Mouse (Mus musculus): ENCODE data around the gene Noc2l. TPM values are rescaled to one million over a fixed set of nuclear protein-coding genes. Genes with fewer than 3 reads are reported as not detected.

The Noc2l gene
- total and polyA plus RNA-seq, 3 experiments = 173 to 244 (median 197) TPM

GRCm38 (mm10) chr4:156234701-156235213 lies 1.1 kb upstream of the Noc2l start, which contains the start of gene Plekhn1 (continued):
- TF ChIP-seq KAT2A (IDR thresholded peaks at IDR 0.05; ENCODE audit: insufficient replicate concordance, low read length) (no peak), BHLHE40 (IDR thresholded peaks at IDR 0.05; ENCODE audit: low read depth, low read length) (peak; percentile 40; the same call in 1 of the 2 replicates), NRF1 (IDR thresholded peaks at IDR 0.05; ENCODE audit: low read depth, low read length) (no peak; the same call in none of the 2 replicates), EP300 (IDR thresholded peaks at IDR 0.05; ENCODE audit: low read length) (no peak), SIN3A (IDR thresholded peaks at IDR 0.05; ENCODE audit: low read length) (no peak), POLR2AphosphoS2 (IDR thresholded peaks at IDR 0.05; ENCODE audit: low read depth, low read length) (no peak), JUN (IDR thresholded peaks at IDR 0.05; ENCODE audit: insufficient read depth, low read depth, low read length) (no peak), RAD21 (IDR thresholded peaks at IDR 0.05; ENCODE audit: low read depth, low read length) (no peak; the same call in 1 of the 2 replicates), CTCF (conservative IDR thresholded peaks at IDR 0.05 in 1 of 2, IDR thresholded peaks at IDR 0.05 in 1 of 2; ENCODE audit: low read depth in 2 of 2, low read length in 2 of 2) (no peak)

GRCm38 (mm10) chr4:156235360-156235770 lies 445 bp upstream of the Noc2l start:
- peak; percentile 51 for DNase-seq (ENCODE audit: extremely low read depth)
- Histone ChIP-seq H3K4me1 (ENCODE audit: control insufficient read depth in 1 of 2, insufficient read depth in 2 of 2) (peaks cover 8 to 32% of the 10 kb centered on the region in 2 experiments), H3K9ac (ENCODE audit: insufficient read depth, low read depth) (peak overlapping the region; percentile 85), H3K4me3 (replicated peaks in 1 of 3; ENCODE audit: low read depth in 2 of 3, low read length in 2 of 3, poor library complexity in 1 of 3) (peak overlapping the region; percentile 67 to 88 (median 85)), H3K79me2 (replicated peaks; ENCODE audit: control insufficient read depth, extremely low read depth, insufficient read depth, poor library complexity, severe bottlenecking) (peaks cover 33% of the 10 kb centered on the region), H3K36me3 (replicated peaks in 1 of 2; ENCODE audit: control insufficient read depth in 1 of 2, insufficient read depth in 1 of 2, low read length in 1 of 2) (peaks cover 58 to 70% of the 10 kb centered on the region in 2 experiments), H3K4me2 (ENCODE audit: insufficient read depth, low read depth, poor library complexity, severe bottlenecking) (peak overlapping the region; percentile 75), H3K27me3 (replicated peaks) (no peaks in the 10 kb centered on the region), H3K27ac (ENCODE audit: insufficient read depth, low read depth) (no peak overlapping the region), H3K9me3 (replicated peaks; ENCODE audit: low read length) (no peaks in the 10 kb centered on the region)
- no peak for TF ChIP-seq SMC3 (IDR thresholded peaks at IDR 0.05; ENCODE audit: low read depth, low read length)
- 0 out of 4 replicates have a peak, but pooled peaks of 1 of the 2 experiments have one; percentile 25 for TF ChIP-seq CTCF (conservative IDR thresholded peaks at IDR 0.05 in 1 of 2, IDR thresholded peaks at IDR 0.05 in 1 of 2; ENCODE audit: low read depth in 2 of 2, low read length in 2 of 2)
- no peak for TF ChIP-seq ZC3H11A (IDR thresholded peaks at IDR 0.05; ENCODE audit: low read depth, low read length)
- no peak for TF ChIP-seq JUND (conservative IDR thresholded peaks at IDR 0.05; ENCODE audit: low read depth, low read length)
- no peak for TF ChIP-seq USF1 (IDR thresholded peaks at IDR 0.05; ENCODE audit: low read depth, low read length)
- TF ChIP-seq BHLHE40 (IDR thresholded peaks at IDR 0.05; ENCODE audit: low read depth, low read length) = no peak
- TF ChIP-seq POLR2AphosphoS2 (IDR thresholded peaks at IDR 0.05; ENCODE audit: low read depth, low read length) = no peak
- no peak for TF ChIP-seq SIN3A (IDR thresholded peaks at IDR 0.05; ENCODE audit: low read length)
- dilution Hi-C loops (cut with MboI; ENCODE audit: extremely low pct_ligation_motif_present, extremely low pct_unique_long_range_greater_than_20kb, low sequenced_read_pairs) (no loop called here), in situ Hi-C loops (cut with MboI; ENCODE audit: low pct_ligation_motif_present, low pct_unique_long_range_greater_than_20kb, low sequenced_read_pairs) (no loop called here)

GRCm38 (mm10) chr4:156236651-156237447 lies 1.0 kb downstream of the Noc2l start:
- H3K4me3 ChIP-seq (replicated peaks in 1 of 3; ENCODE audit: low read depth in 2 of 3, low read length in 2 of 3, poor library complexity in 1 of 3) = peak overlapping the region; percentile 37 to 88 (median 85)
- in situ Hi-C loops (cut with MboI; ENCODE audit: low pct_ligation_motif_present, low pct_unique_long_range_greater_than_20kb, low sequenced_read_pairs) (no loop called here), dilution Hi-C loops (cut with MboI; ENCODE audit: extremely low pct_ligation_motif_present, extremely low pct_unique_long_range_greater_than_20kb, low sequenced_read_pairs) (no loop called here)
- peak overlapping the region; percentile 79 for H3K27ac ChIP-seq (ENCODE audit: insufficient read depth, low read depth)
- no peak overlapping the region for H3K9ac ChIP-seq (ENCODE audit: insufficient read depth, low read depth)
- peak overlapping the region; percentile 14 for H3K4me2 ChIP-seq (ENCODE audit: insufficient read depth, low read depth, poor library complexity, severe bottlenecking)
- peaks cover 8 to 32% of the 10 kb centered on the region in 2 experiments for H3K4me1 ChIP-seq (ENCODE audit: control insufficient read depth in 1 of 2, insufficient read depth in 2 of 2)
- no peaks in the 10 kb centered on the region for H3K9me3 ChIP-seq (replicated peaks; ENCODE audit: low read length)
- peaks cover 58 to 70% of the 10 kb centered on the region in 2 experiments for H3K36me3 ChIP-seq (replicated peaks in 1 of 2; ENCODE audit: control insufficient read depth in 1 of 2, insufficient read depth in 1 of 2, low read length in 1 of 2)
- H3K79me2 ChIP-seq (replicated peaks; ENCODE audit: control insufficient read depth, extremely low read depth, insufficient read depth, poor library complexity, severe bottlenecking) = peaks cover 33% of the 10 kb centered on the region
- TF ChIP-seq MYC (IDR thresholded peaks at IDR 0.05; ENCODE audit: low read depth, low read length) = no peak
- TF ChIP-seq SIN3A (IDR thresholded peaks at IDR 0.05; ENCODE audit: low read length) = 0 out of 2 replicates have a peak, but pooled peaks have one; percentile 50
- no peak for TF ChIP-seq JUND (conservative IDR thresholded peaks at IDR 0.05; ENCODE audit: low read depth, low read length)
- DNase-seq (ENCODE audit: extremely low read depth) = peak; percentile 40
- no peaks in the 10 kb centered on the region for H3K27me3 ChIP-seq (replicated peaks)

Data from CH12.LX (cell line).